Mouse (Mus musculus) embryonic fibroblast, embryonic 13.5 days (primary cell): ENCODE results near the gene Ankrd34b. TPM values are rescaled to one million over a fixed set of nuclear protein-coding genes. Genes with fewer than 3 reads are reported as not detected.

Experiments used
- H3K27ac ChIP-seq: 2 replicates; pipeline ENCODE4 v1.5.1; 2012; ENCODE audit warnings: low read length, control low read depth, inconsistent platforms; ENCODE audit not compliant: insufficient read depth
- H3K4me1 ChIP-seq: 2 replicates; pipeline ENCODE4 v1.6.1; 2011; ENCODE audit warnings: low read length; ENCODE audit not compliant: control insufficient read depth, insufficient read depth
- H3K4me3 ChIP-seq: 2 replicates; pipeline ENCODE4 v1.5.1; 2011; ENCODE audit warnings: mild to moderate bottlenecking, control low read depth, low read length; ENCODE audit not compliant: insufficient read depth
- CTCF ChIP-seq: IDR thresholded peaks from 2 replicates; pipeline ENCODE4 v1.5.1; 2011; ENCODE audit warnings: mild to moderate bottlenecking, control low read depth, low read length, moderate library complexity, borderline replicate concordance; ENCODE audit not compliant: insufficient read depth
- POLR2A ChIP-seq: IDR thresholded peaks from 2 replicates; pipeline ENCODE4 v1.6.1; 2011; ENCODE audit warnings: low read depth, mild to moderate bottlenecking, control low read depth, low read length, moderate library complexity
- polyA plus RNA-seq: library from polyadenylated mRNA; stranded (reverse); fragments of >200 nt; gene quantifications from 2 replicates; pipeline ENCODE4 v1.2.4, GENCODE M21; 2011; ENCODE audit warnings: low read depth; ENCODE audit not compliant: missing spikeins, insufficient read length

Ankrd34b gene
- polyA plus RNA-seq, 1 experiment, result not detected

DNA sequence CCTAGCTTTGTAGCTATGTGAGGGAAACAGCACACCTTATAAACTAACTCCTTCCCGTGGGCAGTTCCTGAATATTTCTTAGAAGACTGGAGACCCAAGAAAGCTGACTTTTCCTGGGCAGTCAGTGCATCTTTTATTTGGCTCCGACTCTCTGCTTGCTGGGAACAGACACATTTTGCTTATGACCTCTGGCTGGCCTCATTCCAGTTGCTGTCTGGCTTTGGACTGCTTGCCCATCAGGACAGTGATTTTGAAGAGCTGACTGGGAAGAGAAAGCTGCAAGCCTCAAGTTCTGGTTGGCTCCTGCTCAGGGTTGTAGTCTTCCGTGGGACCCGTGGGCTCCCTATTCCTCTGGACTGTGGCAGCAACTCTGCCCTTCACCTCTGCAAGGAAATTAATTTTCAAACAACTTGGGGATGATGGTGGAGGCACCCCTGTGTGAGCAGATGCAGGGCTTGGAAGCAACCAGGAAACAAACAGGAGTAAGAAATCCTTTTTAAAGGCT is 1.7 kb downstream of the Ankrd34b start:
- Histone ChIP-seq H3K4me1 (no peaks in the 10 kb centered on the region), H3K4me3 (no peak overlapping the region), H3K27ac (no peak overlapping the region)
- no peak for TF ChIP-seq POLR2A
- TF ChIP-seq CTCF, result no peak

- H3K4me3 ChIP-seq, result no peak overlapping the region
Observed at GRCm38 (mm10) chr13:92438656-92439055, 13.0 kb downstream of the Ankrd34b start.

GRCm38 (mm10) chr13:92440286-92440685 is 14.6 kb downstream of the Ankrd34b start:
- Histone ChIP-seq H3K27ac (no peak overlapping the region), H3K4me1 (no peaks in the 10 kb centered on the region), H3K4me3 (no peak overlapping the region)
- TF ChIP-seq POLR2A (no peak), CTCF (no peak)

More at GRCm38 (mm10) chr13:92438656-92439055, 13.0 kb downstream of the Ankrd34b start:
- TF ChIP-seq CTCF, result no peak
- no peak for TF ChIP-seq POLR2A
- no peaks in the 10 kb centered on the region for H3K4me1 ChIP-seq
- H3K27ac ChIP-seq, result no peak overlapping the region

DNA sequence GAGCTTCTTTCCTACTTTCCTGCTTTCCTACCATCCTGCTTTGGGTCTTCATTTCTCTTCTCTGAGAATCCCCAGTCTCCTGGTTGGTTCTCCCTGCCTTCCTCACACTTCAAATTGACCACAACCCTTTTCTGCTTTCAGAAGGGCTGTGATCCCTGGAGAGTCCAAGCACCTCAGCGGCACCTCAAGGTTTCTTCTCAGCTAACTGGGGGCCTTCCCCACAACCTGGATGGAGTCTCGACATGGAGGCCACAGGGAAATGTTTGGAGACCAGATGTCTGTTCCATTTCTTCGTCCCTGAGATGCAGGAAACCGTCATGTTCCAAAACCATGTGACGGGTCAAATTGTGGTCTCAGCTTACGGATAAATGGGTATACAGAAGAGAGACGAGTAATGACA is 21.2 kb downstream of the Ankrd34b start:
- Histone ChIP-seq H3K4me3 (no peak overlapping the region), H3K27ac (no peak overlapping the region), H3K4me1 (no peaks in the 10 kb centered on the region)
- TF ChIP-seq CTCF (no peak), POLR2A (no peak)

DNA sequence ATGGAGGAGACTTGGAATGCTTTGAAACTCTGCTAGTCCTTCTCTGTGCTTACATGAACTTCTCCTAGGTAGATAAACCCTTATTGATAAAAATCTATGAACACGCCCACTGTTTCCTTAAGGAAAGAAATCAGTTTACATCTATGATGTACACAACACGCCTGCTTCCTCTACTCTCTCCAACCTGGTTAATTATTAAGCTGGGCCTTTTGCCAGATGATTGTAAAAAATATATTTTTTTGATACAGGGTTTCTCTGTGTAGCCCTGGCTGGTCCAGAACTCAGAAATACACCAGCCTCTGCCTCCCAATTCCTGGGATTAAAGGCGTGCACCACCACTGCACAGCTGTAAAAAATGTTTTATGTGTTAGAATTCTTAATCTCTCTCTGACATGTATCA is 39.0 kb downstream of the Ankrd34b start:
- TF ChIP-seq CTCF, result no peak
- TF ChIP-seq POLR2A, result no peak
- Histone ChIP-seq H3K4me3 (no peak overlapping the region), H3K27ac (no peak overlapping the region), H3K4me1 (no peaks in the 10 kb centered on the region)

- H3K4me1 ChIP-seq, result no peaks in the 10 kb centered on the region
- no peak overlapping the region for H3K27ac ChIP-seq
- TF ChIP-seq POLR2A, result no peak
- H3K4me3 ChIP-seq, result no peak overlapping the region
Observed at GRCm38 (mm10) chr13:92467891-92468290, 42.2 kb downstream of the Ankrd34b start.

DNA sequence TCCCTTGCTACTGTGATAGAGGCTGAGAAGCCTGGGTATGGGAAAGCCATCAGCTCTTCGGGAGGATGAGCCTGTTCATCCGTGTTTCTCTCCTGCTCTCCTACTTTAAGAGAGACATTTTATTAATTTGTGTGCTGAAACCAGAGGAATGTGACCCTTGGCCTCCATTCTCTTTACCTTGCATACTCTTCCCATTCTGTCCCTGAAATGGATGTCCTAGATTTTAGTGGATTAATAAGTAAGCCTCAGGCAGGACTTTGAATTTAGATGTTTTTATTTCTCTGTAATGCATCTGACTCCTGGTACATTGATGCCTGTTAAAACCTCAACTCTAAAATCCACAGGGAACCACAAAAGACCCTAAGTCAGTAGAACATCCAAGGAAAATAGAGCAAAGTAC is 43.7 kb downstream of the Ankrd34b start:
- no peak overlapping the region for H3K27ac ChIP-seq
- TF ChIP-seq POLR2A, result no peak
- no peak for TF ChIP-seq CTCF
- no peaks in the 10 kb centered on the region for H3K4me1 ChIP-seq

GRCm38 (mm10) chr13:92470151-92470550 is 44.5 kb downstream of the Ankrd34b start:
- TF ChIP-seq CTCF (no peak), POLR2A (no peak)
- no peak overlapping the region for H3K27ac ChIP-seq
- no peak overlapping the region for H3K4me3 ChIP-seq
- H3K4me1 ChIP-seq, result no peaks in the 10 kb centered on the region

More for the DNA sequence above, 43.7 kb downstream of the Ankrd34b start:
- no peak overlapping the region for H3K4me3 ChIP-seq

- Histone ChIP-seq H3K27ac (no peak overlapping the region), H3K4me3 (peak overlapping the region; percentile 40), H3K4me1 (no peaks in the 10 kb centered on the region)
- TF ChIP-seq CTCF (peak; percentile 43; the same call in 1 of the 2 replicates), POLR2A (no peak)
Observed at GRCm38 (mm10) chr13:92483348-92483747, 57.7 kb downstream of the Ankrd34b start.

DNA sequence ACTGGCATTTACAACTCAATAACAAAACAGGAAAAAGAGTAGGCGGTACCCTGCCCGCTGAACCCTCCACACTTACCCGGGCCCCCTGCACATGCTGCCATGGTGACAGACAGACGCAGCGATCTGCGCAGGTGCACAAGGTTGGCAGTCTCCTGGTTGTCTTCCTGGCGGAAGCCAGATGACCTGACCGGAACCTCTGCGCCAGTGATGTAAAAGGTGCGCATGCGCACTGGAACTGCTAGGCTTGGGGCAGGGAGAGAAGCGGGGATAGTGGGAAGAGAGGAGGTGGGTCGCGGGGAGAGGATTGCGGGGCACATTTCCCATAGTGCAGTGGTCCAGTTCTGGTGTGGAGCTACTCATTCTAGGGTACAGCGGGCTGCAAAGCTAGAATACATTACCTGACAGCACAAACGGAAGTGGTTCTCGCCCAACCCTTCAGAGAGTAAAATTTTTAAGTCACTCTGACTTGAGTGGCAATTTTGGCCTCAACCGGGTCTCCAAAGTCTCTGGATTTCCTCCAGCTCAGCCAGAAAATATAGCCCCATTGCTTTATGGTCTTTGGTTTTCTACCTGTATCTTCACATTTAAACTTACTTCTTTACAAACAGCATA is 58.3 kb downstream of the Ankrd34b start, which contains the start of gene Fam151b:
Gene Fam151b, minus strand, starts transcription at position 164 of the 612 bp plus-strand sequence.
- peak; percentile 83 for TF ChIP-seq POLR2A
- no peak for TF ChIP-seq CTCF
- peak within 1 kb of the TSS; percentile 40 for H3K4me3 ChIP-seq
- H3K4me1 ChIP-seq, result no peaks in the 10 kb centered on the region
- no peak within 1 kb of the TSS for H3K27ac ChIP-seq
